Mouse (Mus musculus) heart, embryonic 14.5 days (tissue): ENCODE measurements around the gene Phf1. TPM values are rescaled to one million over a fixed set of nuclear protein-coding genes. Genes with fewer than 3 reads are reported as not detected.
"Not testable (repeated sequence)": the region's sequence is repeated elsewhere in the genome, so short reads cannot be mapped to it uniquely, and the experiment has no call there.

Experiments used
- ATAC-seq: fragments of 200-750 bp; cut with Nextera tagmentation; 2 replicates; pipeline ENCODE4 v1.8.0; 2017; ENCODE audit warnings: low read depth, moderate TSS enrichment; ENCODE audit not compliant: insufficient number of reproducible peaks, insufficient read depth, low FRiP score
- H3K27ac ChIP-seq, 2 experiments: fragments of 200-500 bp in 1 of 2; fragments of 300-500 bp in 1 of 2; sonication (generic) in 1 of 2; replicated peaks in 1 of 2; 2 replicates each; pipeline ENCODE4 v1.5.1; 2012 to 2014; ENCODE audit warnings: low read depth in 2 of 2, low read length in 2 of 2, control low read depth in 1 of 2, mild to moderate bottlenecking in 1 of 2, mixed read lengths in 1 of 2; ENCODE audit not compliant: control insufficient read depth in 1 of 2, insufficient read depth in 1 of 2
- H3K27me3 ChIP-seq: fragments of 300-500 bp; sonication (generic); 2 replicates; pipeline ENCODE4 v1.6.1; 2014; ENCODE audit warnings: mild to moderate bottlenecking, low read length, control low read depth; ENCODE audit not compliant: control insufficient read depth, insufficient read depth
- H3K36me3 ChIP-seq: fragments of 300-500 bp; sonication (generic); 2 replicates; pipeline ENCODE4 v1.6.1; 2014; ENCODE audit warnings: mild to moderate bottlenecking, control low read depth, low read length, mixed read lengths; ENCODE audit not compliant: control insufficient read depth, insufficient read depth
- H3K4me1 ChIP-seq, 2 experiments: fragments of 200-500 bp in 1 of 2; fragments of 300-500 bp in 1 of 2; sonication (generic) in 1 of 2; 2 replicates each; pipeline ENCODE4 v1.6.1; 2012 to 2014; ENCODE audit warnings: low read length in 2 of 2, control low read depth in 1 of 2, mixed read lengths in 1 of 2; ENCODE audit not compliant: control insufficient read depth in 2 of 2, insufficient read depth in 2 of 2
- H3K4me2 ChIP-seq: fragments of 300-500 bp; sonication (generic); 2 replicates; pipeline ENCODE4 v1.6.1; 2014; ENCODE audit warnings: mild to moderate bottlenecking, low read length
- H3K4me3 ChIP-seq, 2 experiments: fragments of 200-500 bp in 1 of 2; fragments of 300-500 bp in 1 of 2; sonication (generic) in 1 of 2; 2 replicates each; pipeline ENCODE4 v1.5.1; 2012 to 2014; ENCODE audit warnings: low read length in 2 of 2, mild to moderate bottlenecking in 2 of 2, control low read depth in 1 of 2, low read depth in 1 of 2, moderate library complexity in 1 of 2; ENCODE audit not compliant: control insufficient read depth in 1 of 2, insufficient read depth in 1 of 2
- H3K9ac ChIP-seq: fragments of 300-500 bp; sonication (generic); 2 replicates; pipeline ENCODE4 v1.6.1; 2014; ENCODE audit warnings: mild to moderate bottlenecking, low read length
- H3K9me3 ChIP-seq: fragments of 300-500 bp; sonication (generic); 2 replicates; pipeline ENCODE4 v1.6.1; 2016; ENCODE audit warnings: low read length, control low read depth; ENCODE audit not compliant: control insufficient read depth
- WGBS: fragments of 180-500 bp; shearing (Covaris S2); extraction: QIAGEN DNeasy Blood & Tissue Kit; methylation state at CpG from one replicate; pipeline ENCODE4 v1.1.7; 2014; 5-methylcytosine and 5-hydroxymethylcytosine counted together
- polyA plus RNA-seq: library from polyadenylated mRNA; unstranded; fragments of >200 nt; fragmentation: Nextera tagmentation; extraction: Ambion mirVana; gene quantifications from 2 replicates; pipeline ENCODE4 v1.2.1, GENCODE M21; 2014

Gene Phf1
- polyA plus RNA-seq, 1 experiment from 2014 or later = 8.0 TPM

GRCm38 (mm10) chr17:26916711-26917482 is 16.0 kb upstream of the Phf1 start, which contains the start of gene Kifc5b:
Kifc5b (plus strand) TSS chr17:26917091.
- no peaks in the 10 kb centered on the region for H3K9me3 ChIP-seq
- H3K4me1 ChIP-seq = peaks cover 4 to 6% of the 10 kb centered on the region in 2 experiments; a peak in 2 of 4 replicates
- H3K9ac ChIP-seq = peak within 1 kb of the TSS; percentile 79
- peak within 1 kb of the TSS; percentile 67 to 74 for H3K27ac ChIP-seq
- H3K27me3 ChIP-seq = no peaks in the 10 kb centered on the region
- H3K4me2 ChIP-seq = peak within 1 kb of the TSS; percentile 67
- peak; percentile 98 for ATAC-seq
- WGBS = under 1% methylated on average over 62 of the region's 72 CpGs
- H3K36me3 ChIP-seq = peaks cover 12% of the 10 kb centered on the region
- H3K4me3 ChIP-seq = peak within 1 kb of the TSS; percentile 64 to 79

GRCm38 (mm10) chr17:26917560-26917959 is 15.3 kb upstream of the Phf1 start:
- Histone ChIP-seq H3K4me3 (peak overlapping the region; percentile 64 to 79), H3K9ac (peak overlapping the region; percentile 79), H3K27ac (peak overlapping the region; percentile 67 to 74), H3K36me3 (peaks cover 16% of the 10 kb centered on the region), H3K4me2 (peak overlapping the region; percentile 67)
- ATAC-seq, H3K27me3 ChIP-seq, H3K9me3 ChIP-seq, H3K4me1 ChIP-seq: not testable (repeated sequence)
- 2% methylated on average over 12 of the region's 12 CpGs for WGBS

GRCm38 (mm10) chr17:26918343-26918742 is 14.5 kb upstream of the Phf1 start:
- Histone ChIP-seq H3K9ac (peak overlapping the region; percentile 16; the same call in 1 of the 2 replicates), H3K27me3 (no peaks in the 10 kb centered on the region), H3K4me1 (peaks cover 4 to 6% of the 10 kb centered on the region in 2 experiments; a peak in 2 of 4 replicates), H3K4me3 (peak overlapping the region; percentile 9 to 64; a peak in 2 of 4 replicates), H3K4me2 (peak overlapping the region; percentile 67), H3K27ac (no peak overlapping the region), H3K36me3 (peaks cover 18% of the 10 kb centered on the region), H3K9me3 (no peaks in the 10 kb centered on the region)
- 72% methylated on average over 2 of the region's 2 CpGs for WGBS
- ATAC-seq = no peak

GRCm38 (mm10) chr17:26919516-26919915 is 13.3 kb upstream of the Phf1 start:
- ATAC-seq, H3K9me3 ChIP-seq, H3K27ac ChIP-seq, H3K27me3 ChIP-seq, H3K4me3 ChIP-seq, H3K4me1 ChIP-seq, H3K4me2 ChIP-seq, H3K9ac ChIP-seq: not testable (repeated sequence)
- WGBS = 41% methylated on average over 2 of the region's 2 CpGs
- H3K36me3 ChIP-seq = peaks cover 24% of the 10 kb centered on the region

GRCm38 (mm10) chr17:26922368-26922767 is 10.5 kb upstream of the Phf1 start:
- WGBS = 91% methylated on average over 5 of the region's 6 CpGs
- H3K4me3 ChIP-seq, H3K4me2 ChIP-seq, H3K4me1 ChIP-seq, H3K27ac ChIP-seq, H3K9me3 ChIP-seq, ATAC-seq, H3K27me3 ChIP-seq, H3K9ac ChIP-seq: not testable (repeated sequence)
- peaks cover 46% of the 10 kb centered on the region for H3K36me3 ChIP-seq

- not testable (repeated sequence) for ATAC-seq, H3K27ac ChIP-seq, H3K9me3 ChIP-seq, H3K4me2 ChIP-seq, H3K4me1 ChIP-seq, H3K4me3 ChIP-seq, H3K9ac ChIP-seq, H3K27me3 ChIP-seq
- peaks cover 71% of the 10 kb centered on the region for H3K36me3 ChIP-seq
- 95% methylated on average over 9 of the region's 9 CpGs for WGBS
These were observed 7.4 kb upstream of the Phf1 start for GRCm38 (mm10) chr17:26925414-26925813.

GRCm38 (mm10) chr17:26931795-26932194 is 1.1 kb upstream of the Phf1 start:
- not testable (repeated sequence) for ATAC-seq
- H3K36me3 ChIP-seq = peaks cover 63% of the 10 kb centered on the region

More at GRCm38 (mm10) chr17:26931795-26932194, 1.1 kb upstream of the Phf1 start:
- not testable (repeated sequence) for H3K9ac ChIP-seq, H3K4me2 ChIP-seq, H3K27me3 ChIP-seq, H3K9me3 ChIP-seq, H3K4me3 ChIP-seq, H3K4me1 ChIP-seq
- H3K27ac ChIP-seq = 0 out of 4 replicates have a peak overlapping the region, but pooled peaks of 1 of the 2 experiments have one; percentile 75
- WGBS = 67% methylated on average over 7 of the region's 7 CpGs
